Mouse (Mus musculus) stomach, embryonic 14.5 days (tissue): Measurements from ENCODE around the gene Vav2. TPM values are rescaled to one million over a fixed set of nuclear protein-coding genes. Genes with fewer than 3 reads are reported as not detected.

Source experiments
- ATAC-seq: fragments of 200-750 bp; cut with Nextera tagmentation; 2 replicates; pipeline ENCODE4 v1.8.0; 2017; ENCODE audit warnings: low read depth, moderate TSS enrichment; ENCODE audit not compliant: insufficient number of reproducible peaks, insufficient read depth, low FRiP score
- H3K27ac ChIP-seq: fragments of 300-500 bp; sonication (generic); 2 replicates; pipeline ENCODE4 v1.5.1; 2014; ENCODE audit warnings: mild to moderate bottlenecking, low read length, moderate library complexity, mixed read lengths
- H3K27me3 ChIP-seq: fragments of 300-500 bp; sonication (generic); 2 replicates; pipeline ENCODE4 v1.6.1; 2014; ENCODE audit warnings: low read length, control low read depth, mixed read lengths; ENCODE audit not compliant: control insufficient read depth, insufficient read depth
- H3K36me3 ChIP-seq: fragments of 300-500 bp; sonication (generic); 2 replicates; pipeline ENCODE4 v1.6.1; 2014; ENCODE audit warnings: mild to moderate bottlenecking, control low read depth, low read length, moderate library complexity, mixed read lengths; ENCODE audit not compliant: control insufficient read depth, insufficient read depth
- H3K4me1 ChIP-seq: fragments of 300-500 bp; sonication (generic); 2 replicates; pipeline ENCODE4 v1.6.1; 2014; ENCODE audit warnings: low read length, control low read depth, mixed read lengths; ENCODE audit not compliant: control insufficient read depth, insufficient read depth
- H3K4me2 ChIP-seq: fragments of 300-500 bp; sonication (generic); replicated peaks from 2 replicates; pipeline ENCODE4 v1.6.1; 2014; ENCODE audit warnings: low read depth, low read length, control low read depth
- H3K4me3 ChIP-seq: fragments of 300-500 bp; sonication (generic); 2 replicates; pipeline ENCODE4 v1.5.1; 2014; ENCODE audit warnings: low read depth, low read length, control low read depth
- H3K9ac ChIP-seq: fragments of 300-500 bp; sonication (generic); replicated peaks from 2 replicates; pipeline ENCODE4 v1.6.1; 2014; ENCODE audit warnings: low read depth, mild to moderate bottlenecking, control low read depth, low read length, moderate library complexity, mixed read lengths
- H3K9me3 ChIP-seq: fragments of 300-500 bp; sonication (generic); 2 replicates; pipeline ENCODE4 v1.6.1; 2016; ENCODE audit warnings: low read depth, low read length, control low read depth; ENCODE audit not compliant: control insufficient read depth
- whole genome bisulfite sequencing: fragments of 180-500 bp; shearing (Covaris S2); extraction: QIAGEN DNeasy Blood & Tissue Kit; methylation state at CpG from one replicate; pipeline ENCODE4 v1.1.7; 2014; 5-methylcytosine and 5-hydroxymethylcytosine counted together
- polyA plus RNA-seq: library from polyadenylated mRNA; unstranded; fragments of >200 nt; fragmentation: Nextera tagmentation; extraction: Ambion mirVana; gene quantifications from 2 replicates; pipeline ENCODE4 v1.2.1, GENCODE M21; 2014

Vav2 gene
- polyA plus RNA-seq, 1 experiment from 2014 or later, result 7.6 TPM

DNA sequence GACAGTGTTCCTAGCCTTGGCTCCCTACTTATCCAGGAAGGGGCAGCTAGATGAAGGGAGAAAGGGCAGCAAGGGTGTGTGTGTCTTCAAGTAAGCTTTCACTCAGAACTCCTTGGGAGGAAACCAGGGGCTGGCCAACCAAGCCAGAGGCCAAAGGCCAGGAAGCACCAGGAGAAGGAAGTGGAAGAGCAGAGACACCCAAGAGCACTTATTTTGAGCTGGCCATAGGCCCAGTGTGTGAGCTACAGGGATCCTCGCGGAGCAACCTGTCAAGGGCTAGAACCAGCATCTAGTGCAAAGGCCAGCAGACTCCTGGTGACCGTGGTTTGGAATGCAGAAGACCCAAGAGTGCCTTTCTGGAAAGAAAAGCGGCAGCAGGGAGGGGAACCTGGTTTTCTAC lies 163.8 kb downstream of the Vav2 start:
- H3K4me3 ChIP-seq, result no peak overlapping the region
- ATAC-seq, result no peak

GRCm38 (mm10) chr2:27251434-27251833 lies 175.4 kb downstream of the Vav2 start:
- Histone ChIP-seq H3K4me2 (no peak overlapping the region), H3K4me3 (no peak overlapping the region), H3K27me3 (no peaks in the 10 kb centered on the region), H3K9me3 (no peaks in the 10 kb centered on the region), H3K9ac (no peak overlapping the region), H3K36me3 (no peaks in the 10 kb centered on the region), H3K27ac (no peak overlapping the region), H3K4me1 (peaks cover 12% of the 10 kb centered on the region)
- no peak for ATAC-seq

More for the DNA sequence above, 163.8 kb downstream of the Vav2 start:
- Histone ChIP-seq H3K36me3 (peaks cover 33% of the 10 kb centered on the region), H3K9ac (no peak overlapping the region), H3K4me1 (no peaks in the 10 kb centered on the region), H3K4me2 (no peak overlapping the region), H3K27ac (no peak overlapping the region; the same call in 1 of the 2 replicates), H3K27me3 (no peaks in the 10 kb centered on the region), H3K9me3 (no peaks in the 10 kb centered on the region)
- WGBS, result 81% methylated on average over 4 of the region's 4 CpGs

GRCm38 (mm10) chr2:27248211-27248610 lies 178.6 kb downstream of the Vav2 start, which contains the start of gene Sardh:
Gene Sardh (minus strand): TSS chr2:27248337.
- Histone ChIP-seq H3K4me2 (peak within 1 kb of the TSS; percentile 38; the same call in 1 of the 2 replicates), H3K27ac (peak within 1 kb of the TSS; percentile 75), H3K27me3 (no peaks in the 10 kb centered on the region), H3K9me3 (no peaks in the 10 kb centered on the region), H3K4me1 (peaks cover 19% of the 10 kb centered on the region), H3K36me3 (no peaks in the 10 kb centered on the region), H3K4me3 (no peak within 1 kb of the TSS), H3K9ac (no peak within 1 kb of the TSS)
- 90% methylated on average over 2 of the region's 2 CpGs for WGBS
- no peak for ATAC-seq

- ATAC-seq, result no peak
- H3K4me1 ChIP-seq, result peaks cover 19% of the 10 kb centered on the region
- peak overlapping the region; percentile 75 for H3K27ac ChIP-seq
- H3K9ac ChIP-seq, result no peak overlapping the region
- peak overlapping the region; percentile 38; the same call in 1 of the 2 replicates for H3K4me2 ChIP-seq
- no peaks in the 10 kb centered on the region for H3K9me3 ChIP-seq
- no peak overlapping the region for H3K4me3 ChIP-seq
- H3K27me3 ChIP-seq, result no peaks in the 10 kb centered on the region
- no peaks in the 10 kb centered on the region for H3K36me3 ChIP-seq
- WGBS, result 37% methylated on average over 2 of the region's 2 CpGs
Observed at GRCm38 (mm10) chr2:27247487-27247863, 179.4 kb downstream of the Vav2 start.

DNA sequence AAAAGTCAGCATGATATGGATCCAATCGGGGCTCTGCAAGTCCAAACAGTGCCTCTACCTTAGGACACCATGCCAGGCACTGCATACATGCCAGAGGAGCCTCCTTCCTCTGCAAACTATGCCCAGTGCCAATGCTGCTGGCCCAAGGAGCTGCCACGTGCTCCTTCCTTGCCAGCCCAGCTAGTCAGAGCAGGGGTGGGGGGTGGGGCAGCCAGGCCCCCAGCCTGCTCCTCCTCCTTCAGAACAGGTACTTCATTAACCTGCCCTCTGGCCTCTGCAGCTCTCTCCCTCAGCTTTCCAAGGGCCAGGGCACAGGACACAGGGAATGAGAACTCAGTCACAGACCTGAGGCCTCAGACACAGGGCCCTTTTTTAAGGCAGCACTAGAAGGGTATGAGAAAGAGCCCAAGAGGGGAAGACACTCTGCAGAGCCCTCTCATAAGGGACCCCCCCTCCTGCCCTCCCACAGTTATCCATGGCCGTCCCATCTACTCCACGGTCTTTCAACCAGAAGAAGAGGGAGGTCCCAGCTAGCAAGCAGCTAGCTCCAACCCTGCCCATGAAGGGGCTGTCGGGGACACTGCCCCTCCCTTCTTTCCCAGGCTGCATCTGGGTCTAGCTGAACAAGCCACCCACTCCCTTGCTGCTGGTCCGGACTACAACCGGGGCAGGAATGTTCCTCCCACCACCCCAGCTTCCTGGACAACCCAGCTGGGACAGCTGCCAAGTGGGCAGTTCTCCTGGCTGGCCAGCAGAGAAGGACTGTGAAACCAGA lies 179.9 kb downstream of the Vav2 start:
- Histone ChIP-seq H3K9ac (no peak overlapping the region), H3K4me3 (peak overlapping the region; percentile 16; the same call in 1 of the 2 replicates), H3K27me3 (no peaks in the 10 kb centered on the region), H3K9me3 (no peaks in the 10 kb centered on the region), H3K27ac (peak overlapping the region; percentile 75), H3K4me1 (peaks cover 19% of the 10 kb centered on the region), H3K4me2 (peak overlapping the region; percentile 38), H3K36me3 (no peaks in the 10 kb centered on the region)
- WGBS, result 14% methylated on average over 7 of the region's 7 CpGs
- peak; percentile 89 for ATAC-seq

GRCm38 (mm10) chr2:27245947-27246346 lies 180.9 kb downstream of the Vav2 start:
- Histone ChIP-seq H3K27ac (no peak overlapping the region), H3K9me3 (no peaks in the 10 kb centered on the region), H3K27me3 (no peaks in the 10 kb centered on the region), H3K9ac (no peak overlapping the region), H3K4me1 (peaks cover 19% of the 10 kb centered on the region), H3K4me2 (peak overlapping the region; percentile 38), H3K4me3 (no peak overlapping the region), H3K36me3 (no peaks in the 10 kb centered on the region)
- 49% methylated on average over 7 of the region's 7 CpGs for WGBS
- ATAC-seq, result no peak

DNA sequence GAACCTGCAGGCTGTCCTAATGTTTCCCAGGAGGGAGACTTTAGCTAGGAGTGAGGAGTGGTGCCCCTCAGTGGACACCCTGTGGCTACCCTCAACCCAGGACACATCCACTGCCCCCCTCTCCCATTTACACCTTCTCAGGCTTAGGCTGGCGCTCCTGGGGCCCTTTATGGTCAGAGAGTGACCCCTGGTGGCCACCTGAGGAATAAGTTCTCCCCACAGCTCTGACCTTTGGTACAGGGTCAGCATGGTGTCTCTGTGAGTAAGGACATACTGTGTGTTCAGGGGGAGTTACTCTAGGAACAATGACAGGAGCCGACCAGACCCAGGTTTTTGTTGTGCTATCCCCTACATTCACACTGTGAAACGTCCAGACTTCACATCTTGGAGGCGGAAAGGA lies 189.5 kb downstream of the Vav2 start:
- H3K27me3 ChIP-seq, result no peaks in the 10 kb centered on the region
- no peaks in the 10 kb centered on the region for H3K36me3 ChIP-seq
- no peak for ATAC-seq
- H3K4me1 ChIP-seq, result no peaks in the 10 kb centered on the region
- H3K9ac ChIP-seq, result no peak overlapping the region
- H3K4me2 ChIP-seq, result no peak overlapping the region
- no peaks in the 10 kb centered on the region for H3K9me3 ChIP-seq
- H3K27ac ChIP-seq, result no peak overlapping the region
- 32% methylated on average over 4 of the region's 4 CpGs for WGBS
- H3K4me3 ChIP-seq, result no peak overlapping the region

DNA sequence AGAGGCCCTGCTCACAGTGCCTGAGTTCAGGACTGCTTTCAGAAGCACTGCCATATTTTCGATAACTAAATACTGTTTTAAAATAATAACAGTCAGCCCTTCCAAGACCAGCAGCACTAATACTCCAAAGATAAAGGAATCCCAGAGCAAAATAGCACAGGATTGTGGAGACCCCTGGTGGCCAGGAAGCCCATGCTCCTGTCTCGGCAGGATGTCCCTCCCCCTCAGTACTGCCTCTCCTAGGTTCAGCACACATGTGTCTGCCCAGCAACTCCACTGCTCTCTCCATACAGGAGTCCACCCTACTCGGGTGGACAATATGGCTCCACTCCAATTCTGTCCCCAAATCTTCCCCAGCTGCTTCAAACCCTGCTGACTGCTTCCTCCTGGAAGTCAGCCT lies 191.1 kb downstream of the Vav2 start:
- Histone ChIP-seq H3K27ac (no peak overlapping the region), H3K27me3 (no peaks in the 10 kb centered on the region), H3K36me3 (no peaks in the 10 kb centered on the region), H3K9ac (no peak overlapping the region), H3K9me3 (no peaks in the 10 kb centered on the region), H3K4me1 (no peaks in the 10 kb centered on the region), H3K4me2 (no peak overlapping the region), H3K4me3 (no peak overlapping the region)
- WGBS, result 8% methylated on average over 3 of the region's 3 CpGs
- peak; percentile 59; the same call in 1 of the 2 replicates for ATAC-seq

DNA sequence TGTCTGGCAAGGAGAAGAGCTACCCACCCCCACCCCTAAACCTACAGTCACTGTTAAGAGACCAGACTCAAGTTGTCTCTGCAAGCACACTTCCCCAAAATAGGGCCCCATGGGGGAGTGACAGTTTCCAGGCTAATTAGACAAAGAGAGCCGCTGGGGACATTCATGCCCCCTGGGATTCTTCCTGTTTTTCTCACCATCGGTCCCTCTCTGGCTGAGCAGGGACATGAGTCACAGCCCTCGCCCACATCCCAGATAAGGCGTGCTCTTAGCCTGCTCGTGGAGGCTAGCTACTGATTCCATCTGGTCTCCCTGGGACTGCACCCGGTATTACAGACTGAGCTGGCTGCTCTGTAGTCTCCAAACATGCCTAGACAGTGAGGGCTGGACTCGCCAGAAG lies 194.5 kb downstream of the Vav2 start:
- no peak for ATAC-seq
- 24% methylated on average over 7 of the region's 7 CpGs for WGBS
- Histone ChIP-seq H3K36me3 (no peaks in the 10 kb centered on the region), H3K4me3 (no peak overlapping the region), H3K9ac (no peak overlapping the region), H3K4me2 (no peak overlapping the region), H3K27me3 (no peaks in the 10 kb centered on the region), H3K27ac (no peak overlapping the region), H3K9me3 (no peaks in the 10 kb centered on the region), H3K4me1 (no peaks in the 10 kb centered on the region)
